Mouse (Mus musculus) WW6 (cell line): Measurements from ENCODE around the gene Olfr835.

Experiments
- DNase-seq: peaks from one replicate; pipeline ENCODE4 v3.0.0-alpha.2; 2013; ENCODE audit warnings: low read depth, low spot score

Gene Olfr835

DNA sequence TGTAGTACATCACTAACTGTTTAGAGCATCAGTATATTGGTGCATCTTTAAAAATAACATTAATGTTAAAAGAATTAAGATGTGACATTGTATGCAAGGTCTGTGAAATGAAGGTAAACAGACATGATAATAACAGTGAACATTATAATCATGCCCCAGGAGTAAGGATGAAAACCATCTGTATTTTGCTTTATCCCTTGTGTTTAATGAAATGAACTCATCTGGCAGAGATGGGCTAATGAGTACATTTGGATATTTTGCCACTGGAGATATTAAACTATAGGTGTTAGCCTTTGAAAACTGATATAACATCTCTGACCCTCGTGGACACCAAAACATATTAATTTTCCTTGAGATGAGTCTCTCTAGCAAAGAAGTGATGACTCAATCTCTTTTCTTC, at the start of gene Olfr835:
Gene Olfr835 (plus strand): TSS at position 301 of the 400 bp plus-strand sequence.
- no peak for DNase-seq

DNA sequence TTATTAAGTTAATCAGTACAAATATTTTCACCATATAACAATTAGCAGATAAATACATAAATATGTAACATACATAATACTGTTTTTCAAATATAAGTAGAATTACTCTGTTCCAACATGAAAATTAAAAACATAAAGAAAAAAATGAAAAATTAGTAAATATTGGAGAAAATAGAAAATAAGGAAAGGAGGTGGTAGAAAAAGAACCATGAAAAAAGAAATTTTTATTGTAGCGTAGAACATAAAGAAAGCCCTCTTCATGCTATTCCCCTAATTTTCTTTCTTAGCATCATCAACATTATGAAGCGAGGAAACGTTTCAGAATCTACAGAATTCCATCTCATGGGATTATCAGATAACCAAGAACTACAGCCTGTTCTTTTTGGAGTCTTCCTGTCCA, 44.8 kb upstream of the Olfr835 start, which contains the start of gene Olfr834:
Gene Olfr834 (plus strand): TSS at position 301 of the 400 bp plus-strand sequence.
- no peak for DNase-seq

DNA sequence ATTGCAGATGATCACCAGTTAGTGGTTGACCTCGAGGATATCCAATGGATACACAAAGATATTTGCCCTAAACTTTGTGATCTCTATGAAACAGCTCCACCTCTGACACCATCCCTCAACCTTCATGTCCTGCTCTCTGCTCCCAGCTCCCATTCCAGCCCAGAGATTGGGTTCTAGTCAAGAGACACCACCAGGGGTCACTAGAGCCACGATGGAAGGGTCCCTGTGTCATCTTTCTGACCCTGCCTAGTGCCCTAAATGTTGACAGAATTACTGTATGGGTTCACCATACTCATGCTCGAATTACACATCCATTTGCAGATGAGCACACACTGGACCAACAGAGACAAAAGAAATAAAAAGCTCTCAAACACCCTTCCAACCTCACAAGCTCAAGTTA, 52.5 kb downstream of the Olfr835 start:
- DNase-seq = no peak
